Mouse (Mus musculus): ENCODE data around the gene Xntrpc. TPM values are rescaled to one million over a fixed set of nuclear protein-coding genes. Genes with fewer than 3 reads are reported as not detected.
A peak's percentile ranks its signal among the peaks of the same experiment; 100 is the strongest.
"Not testable (repeated sequence)": the region's sequence is repeated elsewhere in the genome, so short reads cannot be mapped to it uniquely, and the experiment has no call there.

Gene Xntrpc
- polyA plus RNA-seq, 1 experiment from 2014 or later = 1.2 TPM

DNA sequence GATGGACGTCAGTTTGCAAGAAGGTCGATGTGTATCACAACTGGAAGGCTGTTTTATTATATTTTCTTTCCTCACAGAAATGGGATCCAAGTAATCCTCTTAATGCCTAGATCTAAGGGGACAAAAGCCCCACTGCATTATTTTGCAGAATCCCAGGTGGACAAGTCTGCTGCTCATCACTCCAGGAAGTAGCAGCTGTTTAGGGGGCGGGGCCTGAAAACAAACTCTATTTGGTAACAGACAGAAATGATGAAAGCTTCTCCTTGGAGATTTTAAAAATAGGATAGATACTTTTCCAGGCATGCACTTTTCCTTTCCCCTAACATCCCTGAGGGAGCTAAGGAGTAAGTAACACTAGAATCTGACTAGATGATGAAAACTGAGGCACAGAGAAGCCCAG lies 28.2 kb upstream of the Xntrpc start:
- Histone ChIP-seq H3K9ac (no peak overlapping the region), H3K27me3 (replicated peaks) (no peaks in the 10 kb centered on the region), H3K4me2 (no peak overlapping the region), H3K4me3 (replicated peaks) (no peak overlapping the region), H3K36me3 (peaks cover 48% of the 10 kb centered on the region), H3K9me3 (no peaks in the 10 kb centered on the region), H3K27ac (no peak overlapping the region), H3K4me1 (no peaks in the 10 kb centered on the region)
- WGBS = 94% methylated on average over 3 of the region's 3 CpGs
- no peak for ATAC-seq (ENCODE audit: insufficient read depth, low FRiP score, low read depth)

DNA sequence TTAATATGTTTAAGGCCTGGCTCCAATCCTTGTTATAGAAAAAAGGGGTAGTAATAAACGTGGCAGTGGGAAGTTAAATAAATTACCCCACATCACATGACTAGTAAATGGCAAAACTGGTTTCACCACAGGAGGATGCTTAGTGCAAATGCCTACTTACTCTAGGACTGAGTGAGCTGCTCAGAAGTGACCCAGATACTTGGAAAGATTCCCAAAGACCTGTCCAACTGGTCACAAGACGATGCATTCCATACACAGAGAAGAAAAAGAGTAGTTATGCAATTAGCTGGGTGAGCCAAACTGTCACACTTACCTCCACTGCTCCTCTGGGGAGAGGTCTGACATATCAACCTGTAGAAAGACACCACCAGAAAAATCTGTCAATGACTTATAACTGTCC lies 23.2 kb upstream of the Xntrpc start:
- Histone ChIP-seq H3K9me3 (no peaks in the 10 kb centered on the region), H3K36me3 (peaks cover 26% of the 10 kb centered on the region), H3K4me3 (replicated peaks) (no peak overlapping the region), H3K27me3 (replicated peaks) (no peaks in the 10 kb centered on the region), H3K27ac (no peak overlapping the region), H3K9ac (no peak overlapping the region), H3K4me2 (no peak overlapping the region), H3K4me1 (no peaks in the 10 kb centered on the region)
- no peak for ATAC-seq (ENCODE audit: insufficient read depth, low FRiP score, low read depth)
- WGBS = 64% methylated on average over 2 of the region's 2 CpGs

DNA sequence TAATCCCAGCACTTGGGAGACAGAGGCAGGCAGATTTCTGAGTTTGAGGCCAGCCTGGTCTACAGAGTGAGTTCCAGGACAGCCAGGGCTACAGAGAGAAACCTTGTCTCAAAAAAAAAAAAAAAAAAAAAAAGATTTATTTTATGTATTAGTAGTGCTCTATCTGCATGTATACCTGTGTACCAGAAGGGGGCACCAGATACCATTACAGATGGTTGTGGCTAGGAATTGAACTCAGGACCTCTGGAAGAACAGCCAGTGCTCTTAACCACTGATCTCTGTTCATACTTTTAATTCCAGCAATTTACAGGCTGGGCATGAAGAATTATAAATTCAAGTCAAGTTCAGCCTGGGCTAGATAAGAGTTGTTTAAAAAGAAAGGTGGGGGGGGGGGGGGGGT lies 17.0 kb upstream of the Xntrpc start:
- H3K4me3 ChIP-seq (replicated peaks); H3K9me3 ChIP-seq; H3K36me3 ChIP-seq; ATAC-seq (ENCODE audit: insufficient read depth, low FRiP score, low read depth); H3K9ac ChIP-seq; H3K4me2 ChIP-seq; H3K27ac ChIP-seq; H3K4me1 ChIP-seq; H3K27me3 ChIP-seq (replicated peaks): not testable (repeated sequence)

DNA sequence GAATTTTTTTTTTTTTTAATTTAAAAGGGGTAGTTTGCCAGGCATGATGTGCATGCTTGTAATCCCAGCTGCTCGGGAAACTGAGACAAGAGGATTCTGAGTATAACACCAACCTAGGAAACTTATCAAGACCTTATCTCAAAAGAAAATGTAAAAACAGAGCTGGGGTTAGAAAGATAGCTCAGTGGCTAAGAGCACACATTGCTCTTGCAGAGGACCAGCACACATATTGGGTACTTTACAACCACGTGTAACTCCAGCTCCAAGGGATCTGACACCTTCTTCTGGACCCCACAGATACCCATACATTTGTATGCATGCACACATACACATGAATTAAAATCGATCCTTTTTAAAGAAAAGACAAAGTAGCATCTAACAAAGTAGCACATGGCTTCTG lies 4.2 kb upstream of the Xntrpc start:
- H3K27me3 ChIP-seq (replicated peaks) = no peaks in the 10 kb centered on the region
- H3K4me2 ChIP-seq = no peak overlapping the region
- peaks cover 15% of the 10 kb centered on the region; the same call in 1 of the 2 replicates for H3K4me1 ChIP-seq
- H3K9ac ChIP-seq = no peak overlapping the region
- no peak for ATAC-seq (ENCODE audit: insufficient read depth, low FRiP score, low read depth)
- no peak overlapping the region for H3K27ac ChIP-seq
- no peak overlapping the region for H3K4me3 ChIP-seq (replicated peaks)
- no peaks in the 10 kb centered on the region for H3K9me3 ChIP-seq
- WGBS = 77% methylated on average over 3 of the region's 3 CpGs
- H3K36me3 ChIP-seq = 0 out of 2 replicates have a peak, but pooled peaks cover 14% of the 10 kb centered on the region

DNA sequence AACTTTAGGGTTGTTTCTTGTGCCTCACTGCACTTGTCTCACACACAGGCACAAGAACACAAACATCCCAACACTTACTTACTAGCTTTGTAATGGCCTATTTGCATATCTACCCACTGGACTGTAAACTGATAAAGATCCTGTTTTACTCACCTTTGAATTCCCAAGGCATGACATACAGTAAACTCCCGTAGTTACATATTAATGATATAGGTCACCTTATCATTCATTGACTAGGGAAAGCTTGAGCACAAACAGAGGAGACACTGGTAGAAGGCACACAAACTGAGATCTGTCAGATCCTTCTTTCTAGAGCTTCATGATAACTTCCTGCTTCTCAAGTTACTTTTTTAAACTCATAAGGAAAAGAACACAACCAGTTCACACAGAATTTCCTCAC lies 3.3 kb upstream of the Xntrpc start:
- no peaks in the 10 kb centered on the region for H3K9me3 ChIP-seq
- H3K27ac ChIP-seq = no peak overlapping the region
- no peak overlapping the region for H3K4me2 ChIP-seq
- no peak overlapping the region for H3K4me3 ChIP-seq (replicated peaks)
- 73% methylated on average over 1 of the region's 1 CpGs for WGBS
- peaks cover 18% of the 10 kb centered on the region; the same call in 1 of the 2 replicates for H3K4me1 ChIP-seq
- H3K27me3 ChIP-seq (replicated peaks) = no peaks in the 10 kb centered on the region
- no peak overlapping the region for H3K9ac ChIP-seq
- no peak for ATAC-seq (ENCODE audit: insufficient read depth, low FRiP score, low read depth)
- 0 out of 2 replicates have a peak, but pooled peaks cover 10% of the 10 kb centered on the region for H3K36me3 ChIP-seq

DNA sequence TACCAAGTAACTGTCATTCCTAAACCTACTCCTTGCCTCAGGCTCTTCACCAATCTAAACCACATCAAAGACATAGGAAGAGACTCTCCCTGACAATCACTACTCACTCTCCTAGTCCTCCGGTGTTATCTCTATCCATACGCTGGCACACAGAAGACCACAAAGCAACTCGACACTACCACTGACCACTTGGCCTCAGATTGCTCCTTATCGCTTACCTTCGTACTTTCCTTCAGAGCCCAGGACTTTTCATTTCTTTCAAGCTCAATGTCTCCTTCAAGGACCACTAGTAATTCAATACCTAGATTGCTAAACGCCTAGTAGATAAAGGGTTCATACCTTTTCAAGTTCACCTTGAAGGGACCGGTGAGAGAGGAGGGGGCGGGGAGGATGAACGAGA lies 1.6 kb upstream of the Xntrpc start:
- H3K27ac ChIP-seq = no peak overlapping the region
- no peak overlapping the region for H3K9ac ChIP-seq
- H3K4me2 ChIP-seq = peak overlapping the region; percentile 60
- H3K36me3 ChIP-seq = 0 out of 2 replicates have a peak, but pooled peaks cover 3% of the 10 kb centered on the region
- no peaks in the 10 kb centered on the region for H3K9me3 ChIP-seq
- H3K4me3 ChIP-seq (replicated peaks) = peak overlapping the region; percentile 75
- H3K27me3 ChIP-seq (replicated peaks) = no peaks in the 10 kb centered on the region
- no peak for ATAC-seq (ENCODE audit: insufficient read depth, low FRiP score, low read depth)
- peaks cover 18% of the 10 kb centered on the region; the same call in 1 of the 2 replicates for H3K4me1 ChIP-seq
- 70% methylated on average over 9 of the region's 9 CpGs for WGBS

DNA sequence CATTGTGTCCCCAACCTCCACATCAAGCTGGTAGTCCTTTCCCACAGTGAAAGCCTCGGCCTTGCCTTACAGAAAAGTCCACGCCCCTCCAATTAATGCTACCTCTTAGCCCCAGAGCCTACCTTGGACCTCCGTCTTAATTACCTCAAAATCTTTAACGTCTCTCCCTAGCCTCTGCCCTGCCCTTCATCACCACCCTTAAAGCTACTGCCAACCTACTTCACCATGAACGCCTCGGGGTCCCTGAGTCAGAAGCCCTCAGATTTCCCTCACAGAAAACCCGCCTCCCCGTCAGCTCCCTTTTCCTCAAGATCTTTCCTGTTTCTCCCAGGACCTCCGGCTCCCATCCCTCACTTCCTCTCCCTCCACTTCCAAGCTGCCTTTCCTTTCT lies 863 bp upstream of the Xntrpc start:
- Histone ChIP-seq H3K9me3 (no peaks in the 10 kb centered on the region), H3K4me2 (peak overlapping the region; percentile 60), H3K27ac (peak overlapping the region; percentile 74), H3K9ac (peak overlapping the region; percentile 54), H3K27me3 (replicated peaks) (no peaks in the 10 kb centered on the region), H3K4me3 (replicated peaks) (peak overlapping the region; percentile 75), H3K4me1 (peaks cover 18% of the 10 kb centered on the region; the same call in 1 of the 2 replicates), H3K36me3 (no peaks in the 10 kb centered on the region; the same call in 1 of the 2 replicates)
- 0 out of 2 replicates have a peak, but pooled peaks have one; percentile 18 for ATAC-seq (ENCODE audit: insufficient read depth, low FRiP score, low read depth)
- under 1% methylated on average over 9 of the region's 9 CpGs for WGBS

DNA sequence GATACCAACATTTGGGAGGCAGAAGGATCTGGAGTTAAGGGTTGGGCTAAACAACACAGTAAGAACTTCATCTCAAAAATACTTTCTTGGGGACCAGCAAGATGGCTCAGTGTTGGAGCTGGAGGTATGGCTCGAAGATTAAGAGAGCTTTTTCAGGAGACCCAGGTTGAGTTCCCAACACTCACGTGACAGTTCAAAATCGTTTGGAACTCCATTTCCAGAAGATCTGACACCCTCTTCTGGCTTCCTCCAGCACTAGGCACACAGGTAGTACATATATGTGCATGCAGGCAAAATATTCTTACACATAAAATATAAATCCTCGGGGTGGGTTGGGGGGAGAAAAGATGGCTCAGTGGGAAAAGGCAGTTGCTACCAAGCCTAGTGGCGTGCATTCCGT lies 850 bp downstream of the Xntrpc start:
- Histone ChIP-seq H3K4me1 (peaks cover 18% of the 10 kb centered on the region; the same call in 1 of the 2 replicates), H3K4me2 (peak overlapping the region; percentile 60), H3K27ac (peak overlapping the region; percentile 74; the same call in 1 of the 2 replicates), H3K36me3 (peaks cover 3% of the 10 kb centered on the region; the same call in 1 of the 2 replicates), H3K9me3 (no peaks in the 10 kb centered on the region), H3K27me3 (replicated peaks) (no peaks in the 10 kb centered on the region), H3K9ac (peak overlapping the region; percentile 45), H3K4me3 (replicated peaks) (peak overlapping the region; percentile 75)
- WGBS = 63% methylated on average over 6 of the region's 6 CpGs
- no peak for ATAC-seq (ENCODE audit: insufficient read depth, low FRiP score, low read depth)

DNA sequence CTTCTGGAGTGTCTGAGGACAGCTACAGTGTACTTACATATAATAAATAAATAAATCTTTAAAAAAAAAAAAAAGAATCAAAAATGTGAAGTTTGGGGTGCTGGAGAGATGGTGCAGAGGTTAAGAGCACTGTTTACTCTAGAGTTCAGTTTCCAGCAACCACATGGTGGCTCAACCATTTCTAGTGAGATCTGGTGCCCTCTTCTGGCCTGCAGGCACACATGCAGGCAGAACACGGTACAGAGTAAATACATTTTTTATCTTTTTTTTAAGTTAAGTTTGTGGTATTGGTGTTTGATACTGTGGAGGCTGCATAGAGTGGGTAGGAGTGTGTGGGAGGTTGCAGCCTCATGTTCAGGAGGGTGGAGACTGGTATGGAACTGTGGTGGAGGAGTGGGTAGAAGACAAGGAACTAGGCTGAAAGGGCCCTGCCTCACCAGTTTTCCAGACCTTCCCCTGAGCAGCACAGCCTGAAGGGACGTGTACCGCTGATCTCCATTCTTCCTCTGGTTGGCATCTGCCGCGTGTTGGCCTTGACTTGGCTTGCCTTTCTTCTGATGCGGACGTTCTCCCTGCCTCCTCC lies 11.3 kb downstream of the Xntrpc start:
- no peaks in the 10 kb centered on the region for H3K9me3 ChIP-seq
- no peaks in the 10 kb centered on the region for H3K27me3 ChIP-seq (replicated peaks)
- no peak for ATAC-seq (ENCODE audit: insufficient read depth, low FRiP score, low read depth)
- H3K4me3 ChIP-seq (replicated peaks) = no peak overlapping the region
- no peak overlapping the region for H3K27ac ChIP-seq
- WGBS = 78% methylated on average over 7 of the region's 7 CpGs
- H3K9ac ChIP-seq = no peak overlapping the region
- peaks cover 67% of the 10 kb centered on the region for H3K36me3 ChIP-seq
- H3K4me1 ChIP-seq = no peaks in the 10 kb centered on the region
- H3K4me2 ChIP-seq = no peak overlapping the region

DNA sequence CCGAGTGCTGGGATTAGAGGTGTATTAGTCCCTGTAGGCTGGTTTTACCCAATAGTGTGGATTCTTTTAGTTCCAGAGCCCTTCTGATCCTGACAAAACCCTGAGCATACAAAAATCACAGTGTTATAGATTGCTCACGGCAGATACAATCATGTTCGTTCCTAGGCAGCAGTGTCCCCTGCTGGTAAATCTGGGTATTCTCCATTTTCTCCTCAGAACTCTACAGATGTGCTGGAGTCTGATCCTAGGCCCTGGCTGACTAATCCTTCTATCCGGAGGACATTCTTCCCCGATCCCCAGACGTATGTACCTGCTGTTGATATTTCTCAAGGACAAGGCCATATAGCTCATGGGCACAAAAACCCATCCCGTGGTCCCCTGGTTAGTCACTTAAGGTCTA lies 13.0 kb downstream of the Xntrpc start:
- no peak overlapping the region for H3K27ac ChIP-seq
- 72% methylated on average over 7 of the region's 7 CpGs for whole genome bisulfite sequencing
- peaks cover 62% of the 10 kb centered on the region for H3K36me3 ChIP-seq
- H3K9me3 ChIP-seq = no peaks in the 10 kb centered on the region
- no peak overlapping the region for H3K9ac ChIP-seq
- H3K4me2 ChIP-seq = no peak overlapping the region
- no peak overlapping the region for H3K4me3 ChIP-seq (replicated peaks)
- ATAC-seq (ENCODE audit: insufficient read depth, low FRiP score, low read depth) = no peak
- no peaks in the 10 kb centered on the region for H3K4me1 ChIP-seq
- no peaks in the 10 kb centered on the region for H3K27me3 ChIP-seq (replicated peaks)

DNA sequence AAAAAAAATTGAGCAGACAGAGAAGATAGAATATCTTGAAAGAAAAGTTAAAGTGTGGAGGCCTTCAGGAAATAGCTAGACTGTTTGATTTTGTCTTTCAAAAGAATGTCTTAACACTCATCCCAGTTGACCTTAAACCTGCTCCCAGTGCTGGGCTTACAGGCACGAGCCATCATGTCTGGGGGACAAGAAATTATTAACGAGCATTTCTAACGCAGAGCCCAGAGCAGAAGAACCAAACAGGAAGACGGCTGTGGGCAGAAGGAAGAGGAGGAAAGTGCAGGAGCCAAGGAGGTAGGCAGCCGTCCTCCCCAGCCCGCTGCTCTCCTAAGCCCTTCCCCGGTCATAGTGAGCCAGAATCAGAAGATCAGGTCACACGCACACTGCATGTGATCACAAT lies 14.8 kb downstream of the Xntrpc start:
- Histone ChIP-seq H3K4me3 (replicated peaks) (no peak overlapping the region), H3K36me3 (peaks cover 48% of the 10 kb centered on the region), H3K9ac (no peak overlapping the region), H3K9me3 (no peaks in the 10 kb centered on the region), H3K4me2 (no peak overlapping the region), H3K4me1 (no peaks in the 10 kb centered on the region), H3K27me3 (replicated peaks) (no peaks in the 10 kb centered on the region), H3K27ac (no peak overlapping the region)
- 86% methylated on average over 8 of the region's 8 CpGs for WGBS
- ATAC-seq (ENCODE audit: insufficient read depth, low FRiP score, low read depth) = no peak

DNA sequence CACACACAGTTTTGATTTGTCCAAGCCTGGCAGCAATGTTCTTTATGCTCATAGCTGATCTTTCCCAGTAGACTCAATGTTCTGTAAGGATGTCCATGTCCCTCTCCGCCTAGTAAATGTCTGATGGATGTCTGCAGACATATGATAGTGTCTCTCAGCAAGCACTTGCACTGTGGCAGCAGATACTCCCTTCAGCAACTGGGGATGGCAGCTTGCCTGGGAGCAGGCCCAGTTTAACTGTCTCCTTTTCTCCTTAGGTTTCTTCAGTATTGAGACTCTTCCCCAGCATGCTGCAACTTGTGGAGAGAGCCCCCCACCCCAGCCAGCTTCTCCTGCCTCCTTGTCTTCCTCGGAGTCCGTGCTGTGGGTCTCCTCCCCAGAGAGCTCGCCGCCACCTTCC lies 16.3 kb downstream of the Xntrpc start:
- H3K27ac ChIP-seq = no peak overlapping the region

DNA sequence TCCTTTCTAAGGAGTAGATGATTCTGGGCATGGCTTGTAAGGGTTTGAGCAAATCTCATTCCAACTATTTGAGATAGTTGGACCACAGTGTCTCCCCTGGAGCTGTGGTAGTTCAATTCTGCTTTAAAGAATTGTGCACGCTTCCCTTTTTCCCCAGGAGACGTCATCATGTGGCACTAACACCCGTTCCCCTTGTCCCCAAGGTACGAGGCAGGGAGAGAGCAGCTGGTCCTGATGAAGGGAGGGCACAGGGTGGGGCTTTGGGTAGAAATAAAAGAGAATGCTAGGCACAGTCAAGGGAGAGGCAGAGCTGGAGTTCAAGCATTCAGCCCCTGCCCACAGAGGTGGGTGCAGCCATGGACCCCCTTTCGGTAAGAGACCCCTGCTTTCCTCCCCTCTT lies 17.3 kb downstream of the Xntrpc start, which contains the start of gene Trpc2:
Gene Trpc2, plus strand, starts transcription at position 301 of the 400 bp plus-strand sequence.
- no peaks in the 10 kb centered on the region for H3K4me1 ChIP-seq
- H3K9me3 ChIP-seq = no peaks in the 10 kb centered on the region
- 91% methylated on average over 5 of the region's 5 CpGs for WGBS
- no peaks in the 10 kb centered on the region for H3K27me3 ChIP-seq (replicated peaks)
- no peak within 1 kb of the TSS for H3K9ac ChIP-seq
- peaks cover 29% of the 10 kb centered on the region for H3K36me3 ChIP-seq
- no peak within 1 kb of the TSS for H3K27ac ChIP-seq
- no peak within 1 kb of the TSS for H3K4me2 ChIP-seq
- H3K4me3 ChIP-seq (replicated peaks) = no peak within 1 kb of the TSS
- no peak for ATAC-seq (ENCODE audit: insufficient read depth, low FRiP score, low read depth)

More for the DNA sequence above, 16.3 kb downstream of the Xntrpc start:
- WGBS = 87% methylated on average over 5 of the region's 5 CpGs
- Histone ChIP-seq H3K4me1 (no peaks in the 10 kb centered on the region), H3K4me2 (no peak overlapping the region), H3K9ac (no peak overlapping the region), H3K27me3 (replicated peaks) (no peaks in the 10 kb centered on the region), H3K9me3 (no peaks in the 10 kb centered on the region), H3K4me3 (replicated peaks) (no peak overlapping the region), H3K36me3 (peaks cover 39% of the 10 kb centered on the region)
- no peak for ATAC-seq (ENCODE audit: insufficient read depth, low FRiP score, low read depth)
